Mouse (Mus musculus) retina, adult 2 months (tissue): ENCODE results near the gene Myrip.

Experiments
- DNase-seq: peaks from one replicate; pipeline ENCODE4 v3.0.0-alpha.2; 2012; ENCODE audit warnings: low read depth, low spot score

Gene Myrip

DNA sequence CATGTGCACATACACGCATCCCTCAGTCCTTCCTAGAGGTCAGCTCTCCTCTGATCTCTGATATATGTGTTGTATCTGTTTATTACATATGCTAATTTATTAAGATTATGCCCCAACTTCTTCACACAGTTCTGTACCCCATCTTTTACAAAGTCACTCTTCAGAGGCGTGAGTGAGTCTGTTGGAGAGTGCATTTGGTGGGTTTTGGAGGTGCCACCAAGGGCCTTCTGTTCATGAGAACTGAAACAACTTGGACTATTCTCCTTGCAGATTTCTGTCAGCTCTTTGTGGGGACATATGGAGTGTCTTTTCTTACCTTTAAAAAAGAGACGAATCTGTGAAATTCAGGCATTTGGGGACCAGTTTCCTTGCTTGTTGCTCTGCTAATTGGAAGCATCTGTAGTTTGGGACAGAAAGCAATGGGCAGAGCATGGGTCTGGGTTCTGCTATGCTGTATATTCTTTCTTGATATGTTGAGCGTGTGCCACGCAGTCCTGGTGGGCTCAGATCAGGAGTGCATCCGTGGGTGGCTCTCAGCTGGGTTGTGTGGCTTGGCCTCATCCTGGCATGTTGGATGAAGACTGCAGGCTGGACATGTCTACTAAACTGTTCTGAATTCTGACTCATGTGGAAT is 148.5 kb downstream of the Myrip start:
- no peak for DNase-seq

DNA sequence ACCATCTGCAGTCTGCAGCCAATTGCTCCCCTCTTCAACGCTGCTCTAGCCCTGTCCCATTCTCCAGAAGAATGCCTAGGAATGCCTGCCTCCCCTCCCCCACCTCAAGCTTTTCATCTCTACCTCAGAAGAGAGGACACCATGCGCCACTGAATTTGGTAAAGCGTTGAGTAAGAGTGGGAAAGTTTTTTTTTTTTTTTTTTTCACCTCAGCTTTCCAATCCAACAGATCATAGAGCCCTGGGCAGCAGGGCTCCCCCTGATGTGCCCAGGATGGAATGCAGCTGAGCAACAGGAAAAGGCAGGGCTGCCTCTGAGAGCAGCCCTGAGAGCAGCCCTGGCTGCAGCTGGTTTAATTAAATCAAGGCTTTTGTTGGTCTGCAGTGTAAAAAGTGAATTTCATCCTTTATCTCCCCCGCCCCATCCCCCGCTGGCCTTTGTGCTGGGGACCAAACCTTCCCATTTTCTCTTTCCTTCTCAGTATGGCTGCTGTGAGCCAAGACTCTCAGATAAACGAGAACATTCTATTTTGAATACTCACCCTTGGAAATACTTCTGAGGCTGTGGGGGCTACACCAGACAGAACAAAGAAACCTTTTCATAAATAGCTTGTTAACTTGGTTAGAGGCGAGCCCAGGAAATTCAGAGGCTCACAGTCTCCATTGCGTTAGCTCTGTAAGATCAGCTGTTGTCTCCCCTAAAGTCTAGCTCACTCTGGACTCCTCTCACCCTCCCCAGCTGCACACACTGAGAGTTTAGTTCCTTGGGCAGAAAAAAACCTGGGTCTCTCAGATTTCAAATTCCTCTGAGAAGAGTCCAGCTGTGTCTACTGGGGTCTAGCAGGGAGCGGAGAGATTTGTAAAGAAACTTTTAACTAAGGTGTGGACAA is 154.7 kb downstream of the Myrip start:
- DNase-seq: no peak

DNA sequence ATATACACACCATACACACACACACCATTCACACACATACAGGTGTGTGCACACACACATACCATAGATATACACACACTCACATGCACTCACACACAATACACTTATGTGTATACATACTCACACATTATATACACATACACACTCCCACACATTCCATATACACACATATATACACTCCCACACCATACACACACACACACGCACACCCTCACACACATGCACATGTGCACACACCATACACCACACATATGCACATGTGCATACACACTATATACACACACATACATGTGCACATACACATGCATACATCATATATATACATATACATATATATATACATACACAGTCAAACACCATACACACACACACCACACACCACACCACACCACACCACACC is 169.1 kb downstream of the Myrip start:
- no peak for DNase-seq

DNA sequence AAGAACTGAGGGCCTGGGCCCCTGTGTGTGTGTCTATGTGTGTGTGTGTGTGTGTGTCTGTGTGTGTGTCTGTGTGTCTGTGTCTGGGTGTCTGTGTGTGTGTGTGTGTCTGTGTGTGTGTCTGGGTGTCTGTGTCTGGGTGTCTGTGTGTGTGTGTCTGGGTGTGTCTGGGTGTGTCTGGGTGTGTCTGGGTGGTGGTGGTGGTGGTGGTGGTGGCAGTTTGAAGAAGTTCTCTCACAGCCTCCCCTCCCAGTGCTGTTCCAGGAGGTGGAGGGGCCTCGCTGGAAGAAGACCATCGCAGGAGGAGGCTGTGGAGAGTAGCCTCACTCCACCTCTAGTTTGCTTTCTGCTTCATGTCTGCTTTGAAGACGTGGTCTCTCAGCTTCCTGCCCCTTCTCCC is 180.3 kb downstream of the Myrip start:
- no peak for DNase-seq

DNA sequence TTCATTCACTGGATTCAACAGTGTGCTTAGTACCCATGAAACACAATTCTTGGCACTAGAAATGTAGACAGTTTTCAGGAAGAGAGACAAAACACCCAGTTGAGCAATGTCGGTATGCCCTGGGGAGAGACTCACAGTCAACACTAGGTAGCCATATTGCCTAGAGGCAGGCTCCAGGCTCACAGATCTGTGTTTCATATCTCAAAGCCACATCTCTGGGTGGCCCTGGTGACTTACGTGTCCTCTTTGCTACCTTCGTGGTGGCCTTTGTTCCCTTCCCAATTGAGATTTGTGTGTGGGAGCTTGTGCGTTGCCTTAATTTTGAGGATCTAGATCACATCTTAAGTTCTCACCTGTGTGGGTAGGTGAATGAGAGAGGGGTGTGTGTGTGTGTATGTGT is 181.1 kb downstream of the Myrip start:
- no peak for DNase-seq

DNA sequence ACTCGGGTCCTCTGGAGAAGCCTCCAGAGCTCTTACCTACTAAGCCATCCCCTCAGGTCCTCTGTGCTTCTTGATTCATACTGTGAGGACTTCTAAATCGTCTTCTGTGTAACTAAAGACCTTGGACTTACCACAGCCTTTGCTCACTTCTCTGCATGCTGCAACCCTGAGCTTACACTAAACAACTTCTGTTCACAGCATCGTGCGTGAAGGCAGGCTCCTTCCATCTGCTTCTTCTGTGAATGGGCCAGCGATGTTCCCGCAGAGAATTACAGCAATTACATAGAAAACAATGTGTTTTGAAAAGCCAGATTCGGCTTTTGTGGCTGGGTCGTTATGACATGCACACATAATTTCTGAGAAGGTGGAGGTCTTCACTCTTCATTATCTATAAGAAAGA is 181.8 kb downstream of the Myrip start:
- DNase-seq: no peak

DNA sequence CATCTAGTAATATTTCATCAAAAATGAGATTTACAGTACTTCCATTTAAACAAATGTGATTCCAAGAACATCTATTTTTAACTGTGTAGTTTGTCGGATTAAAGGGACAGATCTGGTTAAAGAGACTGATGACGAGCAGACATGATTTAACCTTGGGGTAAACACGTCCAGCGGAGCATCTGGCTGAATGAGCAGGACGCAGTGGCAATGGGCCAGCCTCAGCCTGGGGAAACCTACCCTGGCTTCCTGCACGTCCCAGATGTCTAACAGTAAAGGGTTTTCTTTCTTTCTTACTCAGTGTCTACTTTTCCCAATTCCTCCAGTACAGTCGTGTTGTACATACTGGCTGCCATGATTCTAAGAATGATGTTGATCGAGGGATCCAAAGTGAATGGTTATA is 185.8 kb downstream of the Myrip start:
- DNase-seq: no peak

DNA sequence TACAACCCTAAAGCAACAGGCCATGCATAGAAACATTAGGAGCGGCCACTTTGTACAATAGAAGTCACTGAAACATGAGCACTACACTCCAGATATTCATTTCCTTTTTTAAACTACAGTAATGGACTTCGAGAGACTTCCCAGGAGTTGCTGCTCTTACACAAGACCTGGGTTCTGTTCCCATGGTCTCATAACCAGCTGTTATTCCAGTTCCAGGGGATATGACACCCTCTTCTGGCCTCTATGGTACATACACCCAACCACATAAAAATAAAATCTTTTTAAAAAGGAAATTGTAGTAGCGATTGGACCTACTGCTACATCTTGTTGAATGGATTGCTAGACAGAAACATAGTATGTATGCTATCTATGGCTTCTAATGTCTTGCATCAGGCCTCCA is 190.2 kb downstream of the Myrip start:
- no peak for DNase-seq

DNA sequence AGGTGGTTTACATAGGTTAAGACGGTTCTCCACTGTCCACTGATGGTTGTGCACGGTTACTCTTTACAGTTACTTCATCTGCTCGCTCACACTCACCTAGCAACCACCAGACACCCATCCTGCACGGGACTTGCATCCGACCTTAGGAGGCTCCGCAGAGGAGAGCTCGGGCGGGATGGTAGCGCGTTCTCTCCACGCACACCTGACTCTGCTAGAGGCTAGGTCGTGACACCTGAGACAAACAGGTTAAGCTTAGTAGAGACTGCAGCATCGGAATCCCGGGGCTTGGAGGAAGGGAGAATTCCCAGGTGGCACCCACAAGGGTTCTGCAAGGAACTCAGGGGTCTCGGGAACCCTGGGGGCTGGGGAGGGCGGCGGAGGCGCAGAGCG is 190.7 kb downstream of the Myrip start, which contains the start of gene Eif1b:
Eif1b (plus strand) TSS at position 223 of the 390 bp plus-strand sequence.
- DNase-seq: no peak

DNA sequence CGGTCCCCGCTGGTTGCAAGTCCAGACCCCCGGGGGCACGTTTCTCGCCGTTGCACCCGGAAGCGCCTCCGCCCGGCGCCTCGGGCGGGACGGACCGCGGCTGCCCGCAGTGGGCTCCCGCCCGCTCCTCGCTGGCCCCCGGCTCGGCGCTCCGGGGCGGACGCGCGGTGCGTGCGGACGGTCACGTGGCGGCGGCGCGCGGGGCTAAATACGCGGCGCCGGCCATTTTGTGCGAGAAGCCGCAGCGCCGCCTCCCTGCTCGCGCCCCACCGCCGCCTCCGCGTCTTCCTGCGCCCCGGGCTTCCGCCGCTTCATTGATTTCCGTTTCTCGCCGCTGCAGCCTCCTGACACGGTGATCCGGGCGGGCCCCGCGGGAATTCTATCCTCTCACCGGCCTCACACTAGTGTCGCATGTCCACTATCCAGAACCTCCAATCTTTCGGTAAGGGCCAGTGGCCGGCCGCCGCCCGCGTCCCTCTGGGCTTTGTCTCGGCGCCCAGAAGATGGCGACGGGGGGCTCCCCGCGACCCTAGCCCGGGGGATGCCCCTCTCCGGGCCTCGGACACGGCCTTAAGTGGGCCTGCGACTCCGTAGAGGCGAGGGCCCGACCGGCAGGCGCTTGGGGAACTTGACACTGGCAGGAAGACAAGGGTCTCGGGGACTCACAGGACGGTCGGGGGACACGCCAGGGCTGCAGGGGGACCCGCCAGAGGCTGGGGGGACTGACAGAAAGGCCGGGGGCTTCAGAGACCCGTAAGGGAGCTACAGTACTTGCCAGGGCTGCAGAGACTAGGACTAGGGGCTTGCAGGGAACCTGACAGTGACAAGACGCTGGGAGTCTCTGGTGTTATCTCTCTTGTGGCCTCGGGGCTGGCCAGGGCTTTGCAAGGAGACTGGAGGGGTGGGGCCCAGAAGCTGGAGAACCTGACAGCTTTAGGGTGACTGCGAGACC is 191.4 kb downstream of the Myrip start:
- DNase-seq: peak; percentile 71

DNA sequence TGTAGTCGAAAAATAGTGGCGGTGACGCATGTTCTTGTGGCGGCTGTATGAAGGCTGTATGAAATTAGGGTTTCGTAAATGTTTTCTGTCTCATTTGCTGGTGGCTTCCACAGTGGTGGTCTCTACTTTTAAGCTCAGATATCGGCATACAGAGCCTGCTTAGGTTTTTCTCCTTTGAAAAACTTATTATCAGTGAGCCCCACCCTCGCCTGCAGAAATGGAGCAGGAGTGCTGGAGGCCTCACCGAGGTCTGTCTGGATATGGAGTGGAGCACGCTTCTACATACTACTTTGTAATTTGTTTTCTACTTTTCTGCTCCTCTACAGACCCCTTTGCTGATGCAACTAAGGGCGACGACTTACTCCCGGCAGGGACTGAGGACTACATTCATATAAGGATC is 192.5 kb downstream of the Myrip start:
- DNase-seq: no peak

DNA sequence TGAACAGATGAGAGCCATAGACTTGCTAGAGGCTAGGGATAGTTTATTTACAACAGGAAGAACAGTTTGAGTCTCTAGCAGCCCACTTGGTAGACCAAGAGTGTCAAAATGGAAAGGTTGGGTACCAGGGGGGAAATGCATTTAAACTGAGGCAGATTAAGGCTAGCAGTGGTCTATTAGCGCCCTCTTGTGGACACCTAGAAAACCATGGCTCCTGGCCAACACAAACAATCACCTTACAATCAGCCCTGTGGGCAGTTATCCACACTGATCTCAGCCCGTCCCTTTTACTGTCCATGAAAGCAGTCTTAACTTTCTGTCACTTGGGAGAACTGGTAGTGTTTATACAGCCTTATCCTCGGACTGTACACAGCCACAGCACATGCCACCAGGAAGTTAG is 195.4 kb downstream of the Myrip start:
- peak; percentile 66 for DNase-seq

DNA sequence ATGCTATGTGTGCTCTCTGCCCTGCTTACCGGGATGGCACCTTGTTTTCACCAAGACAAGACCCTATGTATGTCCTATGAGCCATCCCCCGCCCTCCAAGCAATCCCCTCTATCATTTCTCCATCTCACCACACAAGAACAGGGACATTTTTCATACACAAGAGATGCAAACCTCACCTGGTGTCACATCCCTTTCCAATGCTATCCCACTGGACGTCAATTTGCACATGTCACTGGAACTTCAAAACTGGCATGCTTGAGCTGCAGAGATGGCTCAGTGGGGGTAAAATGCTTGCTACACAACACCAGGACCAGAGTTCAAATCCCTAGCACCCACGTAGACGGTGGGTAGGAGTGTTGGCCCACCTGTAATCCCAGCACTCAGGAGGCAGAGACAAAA is 196.7 kb downstream of the Myrip start:
- DNase-seq: no peak

DNA sequence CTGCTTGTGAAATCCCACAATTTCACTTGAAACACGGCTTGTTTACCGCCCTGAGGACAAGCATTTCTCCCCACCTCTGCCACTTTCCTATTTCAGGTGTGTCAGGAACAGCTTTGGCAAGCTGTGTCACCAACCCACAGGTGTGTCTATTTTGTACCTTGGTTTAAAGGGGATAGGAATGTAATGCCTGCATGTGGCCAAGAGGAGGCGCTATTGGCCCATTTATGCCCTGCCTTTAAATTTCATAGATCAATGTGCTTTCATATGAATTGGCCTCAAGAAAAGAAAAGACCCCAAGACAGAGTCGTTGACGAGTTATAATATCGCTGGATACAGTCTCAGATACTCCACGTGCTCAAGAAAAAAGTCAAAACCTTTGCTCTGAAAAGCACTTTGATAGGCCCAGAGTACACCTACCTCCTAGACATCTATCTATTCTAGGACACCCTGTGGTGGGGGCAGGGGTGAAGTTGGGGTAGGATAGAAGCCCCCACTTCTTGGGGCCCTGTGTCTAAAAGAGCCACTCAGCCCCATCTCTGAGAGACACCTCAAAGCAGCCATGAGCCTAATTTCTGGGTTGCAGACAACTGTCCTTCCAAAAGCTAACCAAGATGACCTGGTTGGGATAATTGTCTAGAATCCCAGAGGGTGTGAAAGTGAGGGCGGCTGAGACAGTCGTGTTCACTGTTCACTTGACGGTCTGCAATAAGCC is 200.0 kb downstream of the Myrip start:
- DNase-seq: no peak

DNA sequence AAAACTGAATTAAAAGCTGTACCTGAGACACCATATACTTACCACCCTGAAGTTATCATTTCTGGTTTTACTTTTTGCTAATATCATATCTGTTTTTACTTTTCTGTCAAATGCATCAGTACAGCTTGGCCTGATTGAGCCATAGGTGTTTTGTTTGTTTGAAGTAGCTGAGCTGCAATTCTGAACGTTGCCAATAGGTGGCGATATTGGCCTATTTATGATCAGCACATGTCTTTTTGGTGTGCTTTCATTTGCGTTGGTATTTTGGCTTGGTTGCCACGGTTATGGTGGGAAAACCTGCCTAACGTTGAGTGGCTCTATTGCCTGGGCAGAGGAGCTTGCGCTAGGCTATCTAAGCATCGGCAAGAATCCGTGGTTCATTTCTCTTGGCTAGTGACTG is 200.7 kb downstream of the Myrip start:
- DNase-seq: peak; percentile 61

DNA sequence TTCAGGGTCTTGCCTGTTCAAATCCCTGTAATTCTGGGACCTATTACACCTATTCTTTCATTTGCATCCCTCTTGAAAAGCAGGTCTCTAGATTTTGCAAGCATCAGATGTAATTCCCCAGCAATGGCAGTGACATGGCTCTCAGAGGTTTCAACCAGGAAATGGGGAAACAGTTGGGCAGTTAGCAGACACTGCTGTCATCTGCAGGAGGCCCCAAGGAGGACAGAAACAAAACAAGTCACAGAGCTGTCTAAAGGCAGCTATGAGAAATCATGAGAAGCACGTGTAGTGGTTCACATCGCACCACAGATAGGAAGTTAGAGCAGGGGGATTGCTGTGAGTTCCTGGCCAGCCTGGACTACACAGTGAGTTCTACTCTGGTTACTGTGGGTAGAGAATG is 203.1 kb downstream of the Myrip start:
- DNase-seq: no peak

DNA sequence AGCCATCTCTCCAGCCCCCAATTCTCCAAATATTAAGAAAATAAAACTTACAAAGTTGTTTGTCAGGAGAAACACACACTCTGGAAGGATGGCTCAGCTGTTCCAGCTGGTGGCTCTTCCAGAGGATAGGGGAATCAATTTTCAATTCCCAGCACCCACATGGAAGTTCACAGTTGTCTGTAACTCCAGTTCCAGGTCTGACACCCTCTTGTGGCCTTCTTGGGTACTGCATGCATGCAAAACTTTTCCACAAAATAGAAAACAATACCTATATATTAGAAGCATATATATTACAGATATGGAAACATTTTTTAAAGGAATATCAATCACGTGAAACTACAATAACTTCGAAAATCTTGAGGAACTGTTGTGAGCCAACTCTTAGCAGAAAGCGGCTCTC is 210.5 kb downstream of the Myrip start:
- no peak for DNase-seq

DNA sequence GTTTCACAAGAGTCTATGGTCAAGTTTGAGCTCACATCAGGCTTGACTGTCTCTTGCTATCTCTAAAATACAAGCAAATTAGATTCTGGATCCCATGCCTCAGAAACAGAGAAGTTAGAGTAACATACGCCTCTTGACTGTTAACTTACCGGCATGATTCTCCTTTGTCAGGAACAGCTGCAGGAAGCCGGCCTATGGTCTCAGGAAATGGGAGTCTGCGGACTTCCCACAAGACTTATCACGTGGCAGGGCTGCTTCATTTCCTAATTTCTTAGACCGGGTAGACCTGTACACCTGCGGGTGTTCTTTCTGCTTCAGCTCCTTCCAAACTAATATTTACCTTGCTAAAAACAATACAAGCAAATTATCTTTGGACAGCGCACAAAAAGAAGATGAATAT is 215.4 kb downstream of the Myrip start:
- no peak for DNase-seq

DNA sequence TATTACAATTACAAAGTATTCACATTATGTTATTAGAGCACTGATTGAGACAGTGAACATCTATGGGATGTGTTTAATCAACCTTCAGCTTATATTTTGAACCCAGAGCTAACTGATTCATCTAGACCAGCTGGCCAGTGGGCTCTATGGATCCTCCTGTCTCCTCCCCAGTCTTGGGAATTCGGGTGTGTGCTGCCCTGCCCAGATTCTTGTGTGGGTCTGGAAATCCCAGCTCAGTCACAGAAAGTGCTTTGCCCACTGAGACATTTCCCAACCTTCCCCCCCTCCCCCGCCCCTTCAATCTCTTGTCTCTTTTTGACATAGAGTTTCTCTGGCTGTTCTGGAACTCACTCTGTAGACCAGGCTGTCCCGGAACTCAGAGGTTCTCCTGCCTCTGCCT is 217.6 kb downstream of the Myrip start:
- no peak for DNase-seq

DNA sequence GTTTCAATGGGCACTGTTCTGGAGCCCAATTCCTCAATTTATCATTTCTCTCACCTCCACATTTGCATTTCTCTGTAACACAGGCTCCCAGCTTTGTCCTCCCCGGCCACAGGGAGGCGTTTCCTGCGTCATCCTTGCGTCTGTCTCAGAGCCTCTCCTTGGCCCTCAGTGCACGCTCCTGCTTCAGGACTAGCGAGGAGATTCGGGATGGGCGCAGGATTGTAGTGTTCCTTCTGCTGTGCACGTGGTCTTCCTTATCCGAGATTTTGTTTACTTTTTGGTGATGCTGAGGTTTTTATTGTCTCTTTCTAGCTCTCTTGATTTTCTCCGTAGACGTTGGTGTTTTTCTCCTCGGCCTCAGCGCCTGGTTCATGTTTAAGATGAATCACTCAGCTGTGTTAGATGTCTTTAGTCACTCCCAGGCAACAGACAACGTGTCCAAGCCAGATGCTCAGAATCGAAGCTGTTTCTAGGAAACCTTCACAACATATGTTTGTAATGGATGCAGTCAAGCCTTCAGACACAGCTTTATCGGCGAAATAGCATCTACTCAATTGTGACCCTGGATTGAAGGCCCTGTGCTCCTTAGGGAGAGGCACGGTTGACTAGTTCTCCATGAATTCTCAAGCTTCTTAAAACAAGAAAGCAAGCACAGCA is 218.3 kb downstream of the Myrip start:
- DNase-seq: no peak

DNA sequence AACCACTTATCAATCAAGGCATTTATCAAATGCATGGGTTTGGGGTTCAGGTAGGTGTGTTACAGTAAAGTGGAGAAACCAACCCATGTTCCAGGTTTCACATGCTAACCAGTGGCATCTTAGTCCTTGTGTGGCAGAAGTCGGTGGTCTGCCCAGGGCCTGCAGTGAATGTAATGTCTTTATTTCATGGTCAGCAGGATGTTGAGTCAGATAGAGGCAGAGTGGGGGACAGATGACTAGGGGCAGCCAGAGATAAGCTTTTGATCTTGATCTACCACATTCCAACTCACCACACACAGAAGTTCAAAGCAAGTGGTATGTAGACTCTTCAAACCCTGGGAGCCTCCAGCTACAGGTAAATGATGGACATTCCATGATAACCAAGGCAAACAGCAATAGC is 219.8 kb downstream of the Myrip start:
- no peak for DNase-seq
